In genomic region chr16:22655812-22656211, GRCm38 (mm10) we compare ENCODE assay signal across 7 mouse cellular contexts. TPM values are rescaled to one million over a fixed set of nuclear protein-coding genes. Genes with fewer than 3 reads are reported as not detected.
DNase-seq lines count a peak whose midpoint lies in the region; ATAC-seq and TF ChIP-seq lines count a peak whose summit lies in the region.

No protein-coding gene starts in this region.

- H3K36me3 ChIP-seq in lung, embryonic 15.5 days: no peaks in the 10 kb centered on the region
- no peaks in the 10 kb centered on the region for H3K36me3 ChIP-seq in embryonic facial prominence, embryonic 13.5 days
- H3K36me3 ChIP-seq in liver, embryonic 14.5 days (replicated peaks; ENCODE audit: control insufficient read depth, insufficient read depth, low read depth): no peaks in the 10 kb centered on the region

- TF ChIP-seq EP300 in liver, embryonic 14.5 days (IDR thresholded peaks at IDR 0.05; ENCODE audit: low read depth): no peak

- 9% methylated on average over 11 of the region's 11 CpGs for WGBS in lung, embryonic 15.5 days
- 9% methylated on average over 11 of the region's 11 CpGs for WGBS in embryonic facial prominence, embryonic 13.5 days
- WGBS in liver, embryonic 14.5 days (ENCODE audit: insufficient replicate concordance): 10% methylated on average over 11 of the region's 11 CpGs

- peak overlapping the region; percentile 17; the same call in 1 of the 2 replicates for H3K4me2 ChIP-seq in lung, embryonic 15.5 days
- peak overlapping the region; percentile 24; the same call in 1 of the 2 replicates for H3K4me2 ChIP-seq in embryonic facial prominence, embryonic 13.5 days
- peak overlapping the region; percentile 3; the same call in 1 of the 2 replicates for H3K4me2 ChIP-seq in liver, embryonic 14.5 days (ENCODE audit: low read depth)

- no peak for TF ChIP-seq CTCF in liver, embryonic 14.5 days (IDR thresholded peaks at IDR 0.05; ENCODE audit: low read depth)

- no peak overlapping the region for H3K9ac ChIP-seq in lung, embryonic 15.5 days
- no peak overlapping the region for H3K9ac ChIP-seq in embryonic facial prominence, embryonic 13.5 days
- no peak overlapping the region for H3K9ac ChIP-seq in liver, embryonic 14.5 days (replicated peaks)

- no peak for DNase-seq in lung, adult 18-20 months
- no peak for DNase-seq in liver, embryonic 14.5 days (ENCODE audit: low read depth in 3 of 3, low spot score in 3 of 3)
- peak; percentile 40 for DNase-seq in thymus, postnatal 14 days
- DNase-seq in gastrocnemius, postnatal 25 days: no peak
- DNase-seq in layer of hippocampus, adult 9-10 months (ENCODE audit: low spot score): no peak

- no peaks in the 10 kb centered on the region for H3K9me3 ChIP-seq in lung, embryonic 15.5 days
- H3K9me3 ChIP-seq in embryonic facial prominence, embryonic 13.5 days: no peaks in the 10 kb centered on the region
- H3K9me3 ChIP-seq in liver, embryonic 14.5 days (ENCODE audit: control insufficient read depth, low read length): no peaks in the 10 kb centered on the region

- no peak overlapping the region for H3K27ac ChIP-seq in lung, embryonic 15.5 days
- H3K27ac ChIP-seq in embryonic facial prominence, embryonic 13.5 days: no peak overlapping the region
- H3K27ac ChIP-seq in liver, embryonic 14.5 days: no peak overlapping the region

- peaks cover 15% of the 10 kb centered on the region for H3K4me1 ChIP-seq in lung, embryonic 15.5 days
- H3K4me1 ChIP-seq in embryonic facial prominence, embryonic 13.5 days: peaks cover 16% of the 10 kb centered on the region
- H3K4me1 ChIP-seq in liver, embryonic 14.5 days (replicated peaks; ENCODE audit: control insufficient read depth in 2 of 2, insufficient read depth in 2 of 2, low read length in 1 of 2): no peaks in the 10 kb centered on the region

- no peak overlapping the region for H3K4me3 ChIP-seq in lung, embryonic 15.5 days
- peak overlapping the region; percentile 4; the same call in 1 of the 2 replicates for H3K4me3 ChIP-seq in embryonic facial prominence, embryonic 13.5 days
- no peak overlapping the region; a peak in 1 of 4 replicates for H3K4me3 ChIP-seq in liver, embryonic 14.5 days (ENCODE audit: insufficient read depth in 1 of 2, low read depth in 2 of 2, low read length in 2 of 2)

- no peak for ATAC-seq in lung, embryonic 15.5 days (ENCODE audit: borderline replicate concordance, extremely low read depth, low FRiP score, low TSS enrichment)
- ATAC-seq in embryonic facial prominence, embryonic 13.5 days (ENCODE audit: insufficient number of reproducible peaks, insufficient read depth, low FRiP score, low TSS enrichment, low read depth): no peak
- no peak for ATAC-seq in liver, embryonic 14.5 days (ENCODE audit: insufficient read depth)

- peaks cover 63% of the 10 kb centered on the region for H3K27me3 ChIP-seq in lung, embryonic 15.5 days
- H3K27me3 ChIP-seq in embryonic facial prominence, embryonic 13.5 days: peaks cover 61% of the 10 kb centered on the region
- peaks cover 20% of the 10 kb centered on the region for H3K27me3 ChIP-seq in liver, embryonic 14.5 days (ENCODE audit: control insufficient read depth, insufficient read depth, low read length)

RNA-seq across cellular contexts. Expression of gene Dgkg, which starts 1.2 kb away (rescaled TPM):
- polyA plus RNA-seq in lung, embryonic 15.5 days (2015; fragmentation: Nextera tagmentation; extraction: Ambion mirVana): 0.79 and 1.1 TPM in 2 replicates
- polyA plus RNA-seq in embryonic facial prominence, embryonic 13.5 days (2015; fragmentation: Nextera tagmentation; extraction: Ambion mirVana): 0.13 and 0.23 TPM in 2 replicates
- polyA plus RNA-seq in liver, embryonic 14.5 days (2012; rRNA removed): 0.22 and 0.28 TPM in 2 replicates
- polyA plus RNA-seq in liver, embryonic 14.5 days (2014; fragmentation: Nextera tagmentation; extraction: Ambion mirVana): 0.46 and 0.80 TPM in 2 replicates
- total RNA-seq in gastrocnemius, postnatal 25 days (2021): under 1 TPM; 0.59 to 0.69 TPM
